Mouse (Mus musculus): ENCODE measurements around the gene Gm128. TPM values are rescaled to one million over a fixed set of nuclear protein-coding genes. Genes with fewer than 3 reads are reported as not detected.

The Gm128 gene
- polyA plus RNA-seq, 2 experiments, result 0.12 to 0.19 TPM

- no peak for TF ChIP-seq EP300 (IDR thresholded peaks at IDR 0.05; ENCODE audit: low read depth)
- no peak for TF ChIP-seq CTCF (IDR thresholded peaks at IDR 0.05; ENCODE audit: low read depth)
- ATAC-seq (ENCODE audit: insufficient read depth), result no peak
- no peak overlapping the region for H3K27ac ChIP-seq
- H3K4me2 ChIP-seq (ENCODE audit: low read depth), result no peak overlapping the region
- no peak overlapping the region for H3K9ac ChIP-seq (replicated peaks)
- no peaks in the 10 kb centered on the region for H3K27me3 ChIP-seq (ENCODE audit: control insufficient read depth, insufficient read depth, low read length)
- H3K4me3 ChIP-seq (ENCODE audit: insufficient read depth in 1 of 2, low read depth in 2 of 2, low read length in 2 of 2), result no peak overlapping the region
- H3K4me1 ChIP-seq (replicated peaks; ENCODE audit: control insufficient read depth in 2 of 2, insufficient read depth in 2 of 2, low read length in 1 of 2), result peaks cover 8 to 18% of the 10 kb centered on the region in 2 experiments
- no peaks in the 10 kb centered on the region for H3K36me3 ChIP-seq (replicated peaks; ENCODE audit: control insufficient read depth, insufficient read depth, low read depth)
- DNase-seq (ENCODE audit: low read depth in 3 of 3, low spot score in 3 of 3), result no peak
- H3K9me3 ChIP-seq (ENCODE audit: control insufficient read depth, low read length), result no peaks in the 10 kb centered on the region
- WGBS (ENCODE audit: insufficient replicate concordance), result 69% methylated on average over 5 of the region's 5 CpGs
These were observed 32.1 kb upstream of the Gm128 start for GRCm38 (mm10) chr3:95273471-95273870.

- H3K9me3 ChIP-seq (ENCODE audit: control insufficient read depth, low read length), result no peaks in the 10 kb centered on the region
- H3K4me1 ChIP-seq (replicated peaks; ENCODE audit: control insufficient read depth in 2 of 2, insufficient read depth in 2 of 2, low read length in 1 of 2), result peaks cover 3 to 5% of the 10 kb centered on the region in 2 experiments
- H3K4me2 ChIP-seq (ENCODE audit: low read depth), result no peak overlapping the region
- no peak overlapping the region for H3K4me3 ChIP-seq (ENCODE audit: insufficient read depth in 1 of 2, low read depth in 2 of 2, low read length in 2 of 2)
- TF ChIP-seq EP300 (IDR thresholded peaks at IDR 0.05; ENCODE audit: low read depth) (no peak), CTCF (IDR thresholded peaks at IDR 0.05; ENCODE audit: low read depth) (no peak)
- 75% methylated on average over 12 of the region's 12 CpGs for WGBS (ENCODE audit: insufficient replicate concordance)
- ATAC-seq (ENCODE audit: insufficient read depth) (no peak), DNase-seq (ENCODE audit: low read depth in 3 of 3, low spot score in 3 of 3) (no peak)
- no peak overlapping the region for H3K9ac ChIP-seq (replicated peaks)
- H3K36me3 ChIP-seq (replicated peaks; ENCODE audit: control insufficient read depth, insufficient read depth, low read depth), result no peaks in the 10 kb centered on the region; the same call in 1 of the 2 replicates
- H3K27ac ChIP-seq, result no peak overlapping the region
- H3K27me3 ChIP-seq (ENCODE audit: control insufficient read depth, insufficient read depth, low read length), result no peaks in the 10 kb centered on the region
These were observed 29.5 kb upstream of the Gm128 start for GRCm38 (mm10) chr3:95270766-95271364.

- H3K4me2 ChIP-seq (ENCODE audit: low read depth), result no peak overlapping the region
- no peak overlapping the region for H3K27ac ChIP-seq
- no peaks in the 10 kb centered on the region; the same call in 1 of the 2 replicates for H3K36me3 ChIP-seq (replicated peaks; ENCODE audit: control insufficient read depth, insufficient read depth, low read depth)
- H3K9me3 ChIP-seq (ENCODE audit: control insufficient read depth, low read length), result no peaks in the 10 kb centered on the region
- no peaks in the 10 kb centered on the region for H3K27me3 ChIP-seq (ENCODE audit: control insufficient read depth, insufficient read depth, low read length)
- no peak overlapping the region for H3K9ac ChIP-seq (replicated peaks)
- WGBS (ENCODE audit: insufficient replicate concordance), result 83% methylated on average over 5 of the region's 5 CpGs
- no peak for DNase-seq (ENCODE audit: low read depth in 3 of 3, low spot score in 3 of 3)
- no peak for ATAC-seq (ENCODE audit: insufficient read depth)
- TF ChIP-seq CTCF (IDR thresholded peaks at IDR 0.05; ENCODE audit: low read depth) (no peak), EP300 (IDR thresholded peaks at IDR 0.05; ENCODE audit: low read depth) (no peak)
- H3K4me1 ChIP-seq (replicated peaks; ENCODE audit: control insufficient read depth in 2 of 2, insufficient read depth in 2 of 2, low read length in 1 of 2), result no peaks in the 10 kb centered on the region; a peak in 1 of 4 replicates
- no peak overlapping the region for H3K4me3 ChIP-seq (ENCODE audit: insufficient read depth in 1 of 2, low read depth in 2 of 2, low read length in 2 of 2)
These were observed 28.4 kb upstream of the Gm128 start for GRCm38 (mm10) chr3:95269789-95270188.

- H3K27me3 ChIP-seq (ENCODE audit: control insufficient read depth, insufficient read depth, low read length), result no peaks in the 10 kb centered on the region
- no peaks in the 10 kb centered on the region; a peak in 1 of 4 replicates for H3K4me1 ChIP-seq (replicated peaks; ENCODE audit: control insufficient read depth in 2 of 2, insufficient read depth in 2 of 2, low read length in 1 of 2)
- DNase-seq (ENCODE audit: low read depth in 3 of 3, low spot score in 3 of 3) (no peak), ATAC-seq (ENCODE audit: insufficient read depth) (no peak)
- H3K9ac ChIP-seq (replicated peaks), result no peak overlapping the region
- no peaks in the 10 kb centered on the region for H3K9me3 ChIP-seq (ENCODE audit: control insufficient read depth, low read length)
- no peak overlapping the region for H3K27ac ChIP-seq
- no peaks in the 10 kb centered on the region; the same call in 1 of the 2 replicates for H3K36me3 ChIP-seq (replicated peaks; ENCODE audit: control insufficient read depth, insufficient read depth, low read depth)
- no peak overlapping the region for H3K4me2 ChIP-seq (ENCODE audit: low read depth)
- H3K4me3 ChIP-seq (ENCODE audit: insufficient read depth in 1 of 2, low read depth in 2 of 2, low read length in 2 of 2), result no peak overlapping the region
- TF ChIP-seq EP300 (IDR thresholded peaks at IDR 0.05; ENCODE audit: low read depth) (no peak), CTCF (IDR thresholded peaks at IDR 0.05; ENCODE audit: low read depth) (no peak)
These were observed 26.5 kb upstream of the Gm128 start for GRCm38 (mm10) chr3:95267855-95268254.

GRCm38 (mm10) chr3:95266052-95266451 is 24.7 kb upstream of the Gm128 start:
- WGBS (ENCODE audit: insufficient replicate concordance), result 83% methylated on average over 3 of the region's 3 CpGs
- Histone ChIP-seq H3K27me3 (ENCODE audit: control insufficient read depth, insufficient read depth, low read length) (no peaks in the 10 kb centered on the region), H3K4me2 (ENCODE audit: low read depth) (no peak overlapping the region), H3K27ac (no peak overlapping the region), H3K4me1 (replicated peaks; ENCODE audit: control insufficient read depth in 2 of 2, insufficient read depth in 2 of 2, low read length in 1 of 2) (no peaks in the 10 kb centered on the region; a peak in 1 of 4 replicates), H3K36me3 (replicated peaks; ENCODE audit: control insufficient read depth, insufficient read depth, low read depth) (peaks cover 3% of the 10 kb centered on the region), H3K9me3 (ENCODE audit: control insufficient read depth, low read length) (no peaks in the 10 kb centered on the region), H3K9ac (replicated peaks) (no peak overlapping the region), H3K4me3 (ENCODE audit: insufficient read depth in 1 of 2, low read depth in 2 of 2, low read length in 2 of 2) (no peak overlapping the region)
- TF ChIP-seq EP300 (IDR thresholded peaks at IDR 0.05; ENCODE audit: low read depth) (no peak), CTCF (IDR thresholded peaks at IDR 0.05; ENCODE audit: low read depth) (no peak)
- DNase-seq (ENCODE audit: low read depth in 3 of 3, low spot score in 3 of 3), result no peak
- ATAC-seq (ENCODE audit: insufficient read depth), result no peak

Measured in liver, embryonic 14.5 days (tissue).